Mouse (Mus musculus) Patski (cell line): ENCODE results near the gene Itpkb. TPM values are rescaled to one million over a fixed set of nuclear protein-coding genes. Genes with fewer than 3 reads are reported as not detected.

ENCODE experiments used
- ATAC-seq: fragments of 100-300 bp; one replicate; pipeline ENCODE4 v1.8.0; 2021
- CTCF ChIA-PET: fragments of 350-600 bp; sonication (Branson Sonifier 250); formaldehyde crosslinking; loops from one replicate; lab custom pipeline; 2022; ENCODE audit warnings: inconsistent platforms; lab: Charles Lee
- POLR2A ChIA-PET: fragments of 350-600 bp; sonication (Branson Sonifier 250); formaldehyde crosslinking; loops from one replicate; lab custom pipeline; 2022; ENCODE audit warnings: antibody characterized with exemption, inconsistent platforms; lab: Charles Lee
- DNase-seq: peaks from one replicate; pipeline ENCODE4 v3.0.0-alpha.2; 2011; ENCODE audit warnings: low read depth, low spot score
- H3K27me3 ChIP-seq: fragments of 371-371 bp; one replicate; pipeline ENCODE4 v1.5.1; 2021
- CTCF ChIP-seq: fragments of 100-300 bp; IDR thresholded peaks from one replicate; pipeline ENCODE4 v1.5.1; 2021
- in situ Hi-C: fragments of 300-500 bp; cut with MboI; formaldehyde crosslinking; loops from 3 replicates; pipeline ENCODE4 v1.11.1; 2018; ENCODE audit warnings: low pct_unique_long_range_greater_than_20kb, mixed read lengths
- polyA plus RNA-seq: library from polyadenylated mRNA; unstranded; gene quantifications from one replicate; pipeline ENCODE4 v1.2.3, GENCODE M21; 2021

Gene Itpkb
- polyA plus RNA-seq, 1 experiment from 2014 or later: 15.4 TPM

DNA sequence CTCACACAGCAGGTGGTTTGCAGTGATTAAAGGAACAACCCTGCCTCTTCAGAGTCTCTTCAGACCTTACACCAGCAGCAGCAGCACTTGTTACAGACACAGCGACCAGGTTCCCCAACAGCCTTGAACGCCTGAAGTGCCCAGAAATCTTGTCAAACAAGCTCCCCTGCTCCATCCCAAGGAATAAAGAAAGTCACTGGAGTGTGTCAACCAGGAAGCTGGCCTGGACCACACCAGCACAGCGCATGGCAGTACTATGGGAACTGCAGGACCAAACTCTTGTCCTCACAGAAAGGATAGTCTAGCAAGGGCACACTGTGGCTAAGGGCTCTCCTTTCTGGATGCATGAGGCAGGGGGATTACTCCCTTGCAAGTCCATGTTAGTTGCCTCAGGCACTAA is 114.1 kb downstream of the Itpkb start:
- ATAC-seq: no peak
- ChIA-PET CTCF (no interaction called here), POLR2A (no interaction called here)
- no peak for DNase-seq
- peaks cover 55% of the 10 kb centered on the region for H3K27me3 ChIP-seq
- in situ Hi-C loops: no loop called here
- no peak for TF ChIP-seq CTCF

DNA sequence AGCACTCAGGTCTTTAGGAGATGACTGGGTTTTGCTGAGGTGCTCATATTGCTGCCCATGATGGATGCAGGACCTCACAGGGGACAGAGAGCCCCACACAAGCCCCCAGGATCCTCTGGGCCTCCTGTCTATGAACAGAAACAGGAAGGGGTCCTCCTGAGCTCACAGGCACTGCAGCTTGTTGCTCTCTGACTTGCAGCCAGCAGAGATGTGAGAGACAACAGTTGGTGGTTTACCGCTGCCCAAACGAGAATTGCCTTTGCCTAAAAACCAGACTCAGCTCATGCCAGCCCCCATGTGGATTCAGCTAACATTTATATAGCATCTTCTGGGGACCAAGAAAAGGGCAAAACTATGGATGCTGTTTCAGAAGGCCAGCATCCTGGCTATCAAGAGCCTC is 119.4 kb downstream of the Itpkb start:
- ATAC-seq: no peak
- TF ChIP-seq CTCF: no peak
- no peak for DNase-seq
- CTCF ChIA-PET: no interaction called here
- in situ Hi-C loops: no loop called here
- H3K27me3 ChIP-seq: peaks cover 54% of the 10 kb centered on the region
- POLR2A ChIA-PET: no interaction called here

- DNase-seq (no peak), ATAC-seq (peak; percentile 8)
- peaks cover 55% of the 10 kb centered on the region for H3K27me3 ChIP-seq
- no peak for TF ChIP-seq CTCF
- in situ Hi-C loops: no loop called here
- ChIA-PET POLR2A (interaction anchor here (0.7 kb wide), 1 partner anchor 84 kb away, joined by 3 read pairs; no protein-coding TSS in a partner anchor), CTCF (no interaction called here)
Observed at GRCm38 (mm10) chr1:180458274-180458673, 128.0 kb downstream of the Itpkb start.

DNA sequence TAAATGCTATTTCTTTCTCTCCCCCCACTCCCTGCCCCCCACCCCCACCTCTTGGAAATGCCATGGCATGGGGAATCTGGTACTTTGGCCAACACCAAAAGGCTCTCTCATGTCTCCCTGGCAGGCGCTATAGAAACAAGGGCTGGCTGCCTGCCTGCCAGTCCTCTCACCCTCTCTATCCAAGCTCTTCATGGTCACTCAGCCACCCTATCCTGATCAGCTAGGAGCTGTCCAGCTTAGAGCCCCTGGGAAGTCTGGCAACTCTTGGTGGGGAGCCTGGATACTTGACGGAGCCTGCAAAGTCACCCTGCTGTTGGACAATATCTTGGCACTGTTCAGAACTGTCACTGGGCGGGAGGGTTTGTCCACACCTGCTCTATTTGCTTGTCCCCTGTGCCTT is 128.4 kb downstream of the Itpkb start:
- DNase-seq: no peak

GRCm38 (mm10) chr1:180460721-180461120 is 130.4 kb downstream of the Itpkb start:
- DNase-seq (no peak), ATAC-seq (no peak)
- ChIA-PET CTCF (no interaction called here), POLR2A (no interaction called here)
- in situ Hi-C loops: no loop called here
- no peak for TF ChIP-seq CTCF
- H3K27me3 ChIP-seq: peaks cover 41% of the 10 kb centered on the region

More for the DNA sequence above, 128.4 kb downstream of the Itpkb start:
- peaks cover 51% of the 10 kb centered on the region for H3K27me3 ChIP-seq
- no peak for ATAC-seq
- in situ Hi-C loops: no loop called here
- no peak for TF ChIP-seq CTCF
- ChIA-PET CTCF (interaction anchor here (1.0 kb wide), 1 partner anchor 305 kb away, joined by 3 read pairs; no protein-coding TSS in a partner anchor), POLR2A (interaction anchor here (0.7 kb wide), 1 partner anchor 84 kb away, joined by 3 read pairs; no protein-coding TSS in a partner anchor)

- POLR2A ChIA-PET: no interaction called here
- no peak for DNase-seq
- ATAC-seq: no peak
- H3K27me3 ChIP-seq: peaks cover 39% of the 10 kb centered on the region
- CTCF ChIA-PET: no interaction called here
- in situ Hi-C loops: no loop called here
- no peak for TF ChIP-seq CTCF
Observed at GRCm38 (mm10) chr1:180462396-180462795, 132.1 kb downstream of the Itpkb start.

DNA sequence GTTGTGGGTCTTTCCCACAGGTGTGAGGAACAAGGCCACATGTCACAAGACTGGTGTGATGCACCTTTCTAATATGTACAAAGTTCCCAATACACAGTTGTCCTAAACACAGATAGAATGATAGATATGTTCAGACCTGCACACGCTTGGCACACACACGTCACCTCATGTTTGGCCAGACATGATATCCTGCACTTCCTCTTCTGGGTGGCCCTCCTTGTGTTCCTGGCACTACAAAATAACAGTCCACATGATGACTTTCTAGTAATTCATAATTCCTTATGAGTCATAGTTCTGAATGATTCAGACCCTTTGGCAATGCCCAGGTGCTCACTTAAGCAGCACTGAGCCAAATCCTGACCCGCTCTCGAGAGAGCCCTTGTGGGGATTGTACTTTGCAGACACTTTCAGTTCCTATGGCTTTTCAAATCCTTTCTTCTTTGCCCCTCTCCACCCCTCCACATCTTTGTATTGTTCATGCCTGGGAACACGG is 132.7 kb downstream of the Itpkb start:
- ATAC-seq: no peak
- ChIA-PET POLR2A (no interaction called here), CTCF (no interaction called here)
- peaks cover 45% of the 10 kb centered on the region for H3K27me3 ChIP-seq
- no peak for TF ChIP-seq CTCF
- DNase-seq: peak; percentile 9
- in situ Hi-C loops: no loop called here

- in situ Hi-C loops: no loop called here
- CTCF ChIA-PET: no interaction called here
- peaks cover 40% of the 10 kb centered on the region for H3K27me3 ChIP-seq
- POLR2A ChIA-PET: no interaction called here
- ATAC-seq (no peak), DNase-seq (no peak)
- TF ChIP-seq CTCF: no peak
Observed at GRCm38 (mm10) chr1:180464357-180464756, 134.1 kb downstream of the Itpkb start.

GRCm38 (mm10) chr1:180465620-180466019 is 135.3 kb downstream of the Itpkb start:
- POLR2A ChIA-PET: no interaction called here

DNA sequence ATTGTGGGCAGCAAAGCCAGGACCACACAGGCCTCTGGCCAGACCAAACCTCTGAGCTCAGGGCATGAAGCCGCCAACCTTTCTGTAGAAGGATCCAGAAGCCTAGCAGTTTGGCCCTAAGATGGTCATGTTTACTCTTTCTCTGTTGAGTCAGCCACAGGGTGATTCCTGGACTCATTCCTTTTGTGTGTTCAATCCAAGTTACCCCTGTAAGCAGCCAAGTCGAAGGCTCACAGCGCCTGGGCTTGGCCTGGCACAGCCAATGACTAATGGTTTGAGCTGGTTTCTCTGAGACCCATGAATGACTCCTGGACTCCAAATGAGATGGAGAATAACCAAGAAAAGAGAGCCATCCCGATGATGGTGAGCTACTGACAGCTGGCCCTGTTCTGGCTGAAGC is 137.7 kb downstream of the Itpkb start:
- in situ Hi-C loops: no loop called here
- ChIA-PET CTCF (no interaction called here), POLR2A (no interaction called here)
- DNase-seq (no peak), ATAC-seq (no peak)
- no peak for TF ChIP-seq CTCF
- peaks cover 39% of the 10 kb centered on the region for H3K27me3 ChIP-seq

More at GRCm38 (mm10) chr1:180465620-180466019, 135.3 kb downstream of the Itpkb start:
- TF ChIP-seq CTCF: no peak
- no peak for ATAC-seq
- no peak for DNase-seq
- peaks cover 40% of the 10 kb centered on the region for H3K27me3 ChIP-seq
- in situ Hi-C loops: no loop called here
- CTCF ChIA-PET: no interaction called here

DNA sequence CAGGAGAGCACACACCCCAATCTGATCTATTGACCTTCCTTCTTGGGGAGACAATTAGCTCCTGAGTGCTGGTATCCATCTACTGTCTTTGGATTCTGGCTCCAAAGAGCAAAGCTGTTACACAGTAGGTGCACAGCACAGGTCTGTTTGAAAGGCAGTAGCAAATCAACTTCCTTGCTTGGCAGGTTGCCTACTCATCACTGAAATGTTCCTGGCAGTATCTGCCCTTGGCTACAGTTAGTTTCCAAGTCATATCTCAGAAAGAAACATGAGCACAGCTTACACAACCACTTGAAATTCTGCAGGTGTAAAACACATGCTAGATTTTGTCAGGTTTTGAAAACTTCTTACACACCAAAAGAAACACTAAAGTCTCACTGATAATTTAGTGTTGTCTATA is 143.3 kb downstream of the Itpkb start:
- in situ Hi-C loops: no loop called here
- ChIA-PET CTCF (no interaction called here), POLR2A (no interaction called here)
- no peak for TF ChIP-seq CTCF
- H3K27me3 ChIP-seq: peaks cover 53% of the 10 kb centered on the region
- ATAC-seq: no peak
- DNase-seq: no peak

Other genes starting within 250 kb of the Itpkb start
- gene Coq8a, start 130.9 kb upstream of the Itpkb start, polyA plus RNA-seq: 2.6 TPM
- gene Psen2, start 67.0 kb upstream of the Itpkb start, polyA plus RNA-seq: 20.6 TPM
- not detected for gene Stum, start 153.0 kb downstream of the Itpkb start, polyA plus RNA-seq
- gene Parp1, start 238.4 kb downstream of the Itpkb start, polyA plus RNA-seq: 99.1 TPM